Mouse (Mus musculus): ENCODE measurements around the gene Arl6ip4.
A peak's percentile ranks its signal among the peaks of the same experiment; 100 is the strongest.

The Arl6ip4 gene

DNA sequence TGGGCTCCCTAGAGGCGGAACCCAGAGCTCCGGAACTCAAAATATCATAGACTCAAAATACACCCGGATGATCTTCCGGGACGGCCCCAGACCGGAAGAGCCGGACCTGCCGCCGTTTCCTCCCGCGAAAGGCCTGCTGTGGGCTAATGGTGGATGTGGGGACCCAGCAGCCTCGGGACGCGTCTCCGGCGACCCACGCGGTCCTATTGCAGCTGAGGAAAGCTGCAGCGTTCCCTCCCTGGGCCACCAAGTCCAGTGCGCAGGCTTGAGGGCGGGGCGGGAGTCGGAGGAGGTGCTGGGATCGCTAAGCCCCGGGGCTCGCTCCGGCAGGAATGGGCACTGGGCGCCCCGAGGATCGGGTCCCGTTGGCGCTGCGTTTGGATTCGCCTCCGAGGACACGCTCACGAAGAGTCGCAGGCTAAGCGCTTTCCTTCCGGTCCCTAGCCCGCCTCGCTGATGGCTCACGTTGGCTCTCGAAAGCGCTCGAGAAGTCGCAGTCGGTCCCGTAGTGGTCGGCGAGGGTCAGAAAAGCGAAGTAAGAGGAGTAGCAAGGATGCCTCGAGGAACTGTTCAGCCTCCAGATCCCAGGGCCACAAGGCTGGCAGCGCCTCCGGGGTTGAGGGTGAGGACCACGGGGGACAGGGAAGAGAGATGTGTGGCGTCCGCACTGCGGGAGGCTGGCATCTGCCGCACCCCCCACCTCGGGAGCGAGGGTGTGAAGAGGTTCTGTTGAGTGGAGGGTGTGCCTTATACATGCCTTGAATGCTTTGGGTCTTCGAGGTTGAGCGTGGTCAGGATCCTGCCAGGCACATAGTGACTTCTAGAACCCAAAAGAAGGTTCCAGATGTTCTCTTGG lies at the start of gene Arl6ip4:
TSS of gene Arl6ip4 (plus strand) at position 100 of the 856 bp plus-strand sequence.
- DNase-seq (ENCODE audit: low spot score) = peak; percentile 82

DNA sequence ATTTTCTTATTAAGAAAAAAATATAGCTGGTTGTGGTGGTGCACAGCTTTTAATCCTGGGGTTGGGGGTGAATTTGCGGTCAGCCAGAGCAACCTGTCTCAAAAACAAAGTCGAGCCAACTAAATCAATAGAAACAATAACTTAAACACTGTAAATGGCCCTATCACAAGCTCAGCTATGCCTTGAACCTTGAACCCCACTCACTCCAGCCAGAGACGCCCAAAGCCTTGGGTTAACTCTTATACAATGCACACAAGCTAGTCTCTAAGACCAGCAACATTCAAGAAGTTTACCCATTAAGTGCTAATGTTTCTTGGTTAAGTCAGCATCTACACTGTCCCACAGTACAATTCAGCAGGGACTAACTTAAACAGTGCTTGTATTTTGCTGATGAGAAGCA lies 46.2 kb upstream of the Arl6ip4 start:
- DNase-seq (ENCODE audit: low spot score) = no peak

DNA sequence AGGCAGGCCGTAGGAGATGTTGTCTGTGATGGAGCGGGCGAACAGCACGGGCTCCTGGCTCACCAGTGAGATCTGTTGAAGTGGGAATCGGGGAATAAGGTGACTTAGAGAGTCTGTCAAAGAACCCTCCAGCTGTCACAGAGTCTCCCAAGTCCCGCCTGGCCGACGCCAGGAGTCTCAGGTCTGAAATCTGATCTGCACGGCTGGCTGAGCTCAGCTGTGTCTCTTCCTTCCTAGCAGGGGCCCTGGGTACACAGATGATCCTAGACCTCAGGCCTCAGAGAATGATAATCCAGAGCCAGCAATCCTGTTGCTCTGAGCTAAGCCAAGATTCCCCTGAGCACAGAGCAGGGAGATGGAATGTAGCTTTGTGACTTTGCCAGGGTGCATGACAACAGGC lies 42.2 kb upstream of the Arl6ip4 start:
- no peak for DNase-seq (ENCODE audit: low spot score)

GRCm38 (mm10) chr5:124074845-124075307 lies 41.0 kb upstream of the Arl6ip4 start:
- no peak for DNase-seq (ENCODE audit: low spot score)

- no peak for DNase-seq (ENCODE audit: low spot score)
Measured at GRCm38 (mm10) chr5:124075716-124076115, 40.2 kb upstream of the Arl6ip4 start.

GRCm38 (mm10) chr5:124076559-124076958 lies 39.3 kb upstream of the Arl6ip4 start:
- no peak for DNase-seq (ENCODE audit: low spot score)

GRCm38 (mm10) chr5:124077241-124077640 lies 38.6 kb upstream of the Arl6ip4 start:
- no peak for DNase-seq (ENCODE audit: low spot score)

GRCm38 (mm10) chr5:124077856-124078460 lies 37.9 kb upstream of the Arl6ip4 start:
- no peak for DNase-seq (ENCODE audit: low spot score)

DNA sequence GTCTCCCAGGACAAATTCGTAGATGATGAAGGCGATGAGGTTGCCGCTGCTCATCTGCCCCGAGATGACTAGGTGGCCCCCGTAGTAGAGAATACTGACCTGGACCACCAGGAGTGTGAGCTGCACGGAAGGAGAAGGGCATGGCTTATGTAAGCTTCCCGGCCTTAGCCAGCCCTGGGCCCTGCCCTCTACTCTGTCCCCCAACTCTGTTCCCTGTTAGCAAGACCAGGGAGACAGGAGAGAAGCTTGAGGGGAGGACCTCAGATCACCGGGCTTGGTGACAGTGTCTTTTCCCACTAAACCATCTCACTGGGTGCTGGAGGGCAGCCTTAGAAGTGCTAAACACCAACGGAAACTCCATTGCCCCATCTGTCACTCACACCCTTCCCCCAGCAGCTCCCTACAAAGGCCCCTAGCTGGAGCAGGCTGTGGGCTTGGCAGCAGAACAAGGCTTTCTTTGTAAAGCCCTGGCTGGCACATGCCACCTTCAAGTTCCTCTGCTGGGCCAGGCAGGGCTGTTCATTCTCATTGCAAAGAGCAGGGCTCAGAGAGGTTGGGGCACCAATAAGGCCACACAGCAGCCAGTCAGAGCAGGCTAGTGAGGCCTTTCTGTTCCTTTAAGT lies 37.0 kb upstream of the Arl6ip4 start:
- DNase-seq (ENCODE audit: low spot score) = no peak

- DNase-seq (ENCODE audit: low spot score) = no peak
Measured at GRCm38 (mm10) chr5:124079880-124080279, 36.0 kb upstream of the Arl6ip4 start.

DNA sequence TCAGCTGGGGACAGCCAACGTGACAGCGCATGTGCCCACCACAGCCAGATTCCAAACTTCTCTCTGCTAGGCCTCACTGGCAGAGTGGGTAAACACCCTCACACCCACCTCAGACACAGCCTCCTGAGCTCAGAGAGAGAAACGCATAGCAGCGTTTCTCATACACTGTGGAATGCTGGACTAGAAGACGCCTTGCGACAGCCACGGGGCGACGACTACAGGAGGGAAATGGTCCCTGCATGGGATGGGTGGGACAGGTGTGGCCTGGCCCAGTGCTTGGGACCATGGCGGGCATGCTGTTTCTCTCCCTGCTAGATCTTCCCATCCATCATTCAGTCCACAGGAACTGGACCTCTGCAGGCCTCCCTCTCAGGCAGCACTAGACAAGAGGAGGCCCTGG lies 33.4 kb upstream of the Arl6ip4 start:
- DNase-seq (ENCODE audit: low spot score) = no peak

DNA sequence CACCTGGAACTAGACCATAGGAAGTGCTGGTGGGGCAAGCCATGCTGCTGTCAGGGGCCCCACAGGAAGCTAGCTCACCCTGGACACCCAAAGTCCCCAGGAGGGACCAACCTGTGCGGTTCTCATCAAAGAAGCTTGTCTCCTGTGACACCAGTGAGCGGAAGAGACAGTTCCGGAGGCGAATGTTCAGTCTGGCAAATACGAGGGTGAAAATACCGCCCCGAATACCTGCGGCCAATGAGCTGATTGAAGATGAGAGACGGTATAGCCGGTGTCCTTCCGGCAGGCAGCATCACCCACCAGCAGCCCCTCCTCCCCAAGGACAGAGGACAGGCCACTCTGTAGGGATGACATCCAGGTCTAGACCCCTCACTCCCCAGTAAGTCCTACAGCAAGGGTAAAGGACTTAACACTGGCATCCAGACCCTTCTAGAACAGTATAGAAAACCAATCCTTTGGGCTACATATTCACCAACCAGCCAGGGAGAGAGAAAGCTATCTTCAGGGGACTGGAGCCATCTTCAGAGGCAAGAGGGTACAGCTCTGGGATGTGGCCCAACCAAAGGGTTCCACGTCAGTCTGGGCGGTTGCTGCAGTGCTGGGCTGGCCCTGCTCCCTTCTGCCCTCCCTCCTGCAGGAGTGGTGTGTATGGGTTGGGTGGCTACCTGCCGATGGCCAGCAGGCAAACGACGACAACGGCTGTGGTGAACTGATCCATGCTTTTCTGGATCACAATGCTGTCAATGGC lies 32.8 kb upstream of the Arl6ip4 start:
- DNase-seq (ENCODE audit: low spot score) = no peak

DNA sequence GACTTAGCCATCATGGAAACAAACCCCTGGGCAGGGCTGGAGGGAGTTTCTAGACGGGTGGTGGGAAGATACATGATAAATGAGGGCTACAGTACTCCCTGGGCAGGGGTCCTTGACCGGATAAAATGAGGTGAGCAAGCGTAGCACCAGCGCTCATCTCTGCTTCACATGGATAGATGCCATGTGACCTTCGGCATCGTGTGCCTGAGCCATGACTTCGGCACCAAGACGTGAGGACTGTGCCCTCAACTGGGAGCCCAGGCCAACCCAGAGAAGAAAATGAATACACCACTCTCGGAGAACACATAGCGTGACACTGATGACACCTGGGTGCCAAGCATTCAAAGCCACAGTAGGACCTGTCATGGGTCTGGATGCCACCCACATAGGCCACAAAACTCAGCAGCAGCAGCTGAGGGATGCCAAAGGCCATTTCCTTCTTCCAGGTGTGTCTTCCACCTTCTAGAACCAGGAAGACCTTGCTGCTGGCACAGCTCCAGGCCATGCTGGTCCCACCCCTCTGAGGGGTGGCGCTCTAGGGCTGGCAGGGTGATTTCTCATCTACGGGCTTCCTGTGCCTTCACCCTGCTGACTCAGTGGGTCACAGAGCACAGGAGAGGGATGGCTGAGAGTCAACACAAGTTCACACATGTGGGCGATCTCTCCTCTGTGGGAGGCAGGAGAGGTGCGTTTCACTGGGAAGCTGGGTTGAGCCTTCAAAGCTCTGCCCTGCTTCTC lies 31.9 kb upstream of the Arl6ip4 start:
- no peak for DNase-seq (ENCODE audit: low spot score)

- DNase-seq (ENCODE audit: low spot score) = peak; percentile 57
Measured at GRCm38 (mm10) chr5:124084588-124085173, 31.2 kb upstream of the Arl6ip4 start.

- no peak for DNase-seq (ENCODE audit: low spot score)
Measured at GRCm38 (mm10) chr5:124085513-124085912, 30.4 kb upstream of the Arl6ip4 start.

DNA sequence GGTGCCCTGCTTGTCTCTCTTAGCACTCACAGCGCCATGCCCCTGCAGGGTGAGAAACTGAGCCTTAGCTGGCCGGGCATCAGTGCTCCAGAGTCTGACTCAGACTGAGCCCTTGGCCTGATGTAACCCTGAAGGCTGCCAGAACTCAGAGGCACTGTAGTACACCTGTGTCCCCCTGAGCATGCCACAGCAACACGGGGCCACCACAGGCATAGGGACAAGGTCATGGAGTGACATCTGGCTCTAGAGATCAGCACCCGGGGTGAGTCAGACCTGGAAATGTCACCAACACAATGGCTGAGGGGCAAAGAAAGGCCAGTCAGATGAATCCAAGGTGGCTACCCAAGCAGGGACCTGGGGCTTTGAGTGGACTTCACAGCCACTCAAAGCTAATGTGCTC lies 29.0 kb upstream of the Arl6ip4 start:
- DNase-seq (ENCODE audit: low spot score) = no peak

GRCm38 (mm10) chr5:124089868-124090267 lies 26.0 kb upstream of the Arl6ip4 start:
- DNase-seq (ENCODE audit: low spot score) = no peak

DNA sequence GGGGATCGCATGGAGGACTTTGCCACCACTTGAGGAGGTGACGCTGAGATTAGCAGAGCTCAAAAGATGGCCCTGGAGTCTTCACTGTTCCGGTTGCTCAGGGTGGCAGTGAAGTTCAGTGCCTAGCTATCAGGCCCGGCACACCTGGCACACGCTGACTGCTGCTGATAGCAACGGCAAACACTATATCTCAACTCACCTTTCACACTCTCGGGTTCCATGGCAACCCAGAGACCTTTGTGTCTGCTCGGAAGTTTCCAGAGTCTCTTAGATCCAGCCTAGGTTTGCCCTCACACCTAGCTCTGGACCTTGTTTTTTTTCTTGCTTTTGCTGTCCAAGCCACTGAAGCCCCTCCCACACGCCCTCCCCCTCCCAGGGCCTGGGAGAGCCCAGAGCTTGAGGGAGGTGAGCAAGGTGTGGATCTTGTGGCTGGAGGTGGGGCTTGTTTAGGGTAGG lies 23.9 kb upstream of the Arl6ip4 start:
- no peak for DNase-seq (ENCODE audit: low spot score)

- DNase-seq (ENCODE audit: low spot score) = no peak
Measured at GRCm38 (mm10) chr5:124093120-124093794, 22.6 kb upstream of the Arl6ip4 start.

DNA sequence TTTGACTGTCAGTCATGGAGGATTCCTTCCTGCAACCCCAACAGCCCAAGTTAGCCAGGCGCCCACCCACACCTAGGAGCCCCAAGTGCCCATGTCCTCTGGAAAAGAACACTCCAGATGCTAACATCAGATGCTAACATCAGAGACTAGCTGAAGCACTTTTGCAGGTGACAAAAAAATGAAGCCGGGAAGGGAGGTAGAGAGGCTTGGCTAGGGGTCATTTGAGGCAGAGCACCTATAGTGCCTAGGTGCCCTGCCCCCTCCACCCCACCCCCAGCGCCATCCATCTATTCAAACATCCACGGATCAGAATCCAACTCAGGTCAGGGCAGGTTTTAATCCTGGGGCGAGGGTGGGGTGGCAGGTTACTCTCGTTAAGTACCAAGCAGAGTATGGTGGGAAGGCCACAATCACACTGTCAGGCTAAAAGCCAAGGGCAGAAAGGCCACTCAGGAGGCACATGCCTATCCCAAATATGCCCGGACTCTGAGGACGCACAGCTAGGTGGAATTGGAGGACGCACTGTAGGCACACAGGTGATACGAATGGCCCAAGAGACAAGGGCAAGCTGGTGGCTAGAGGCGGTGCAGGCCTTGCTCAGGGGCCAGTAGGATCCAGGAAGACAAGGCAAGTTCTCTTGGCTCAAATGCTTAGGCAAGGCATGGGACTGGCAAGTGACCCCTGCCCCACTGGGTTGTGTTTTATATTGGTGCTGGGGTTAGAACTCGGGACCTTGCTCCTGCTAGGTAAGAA lies 21.9 kb upstream of the Arl6ip4 start:
- DNase-seq (ENCODE audit: low spot score) = no peak
